Mouse (Mus musculus) mesoderm, embryonic 11.5 days (tissue): ENCODE measurements around the gene Trabd2b.

Source experiments
- DNase-seq: peaks from one replicate; pipeline ENCODE4 v3.0.0-alpha.2; 2012; ENCODE audit warnings: low read depth, low spot score

The Trabd2b gene

DNA sequence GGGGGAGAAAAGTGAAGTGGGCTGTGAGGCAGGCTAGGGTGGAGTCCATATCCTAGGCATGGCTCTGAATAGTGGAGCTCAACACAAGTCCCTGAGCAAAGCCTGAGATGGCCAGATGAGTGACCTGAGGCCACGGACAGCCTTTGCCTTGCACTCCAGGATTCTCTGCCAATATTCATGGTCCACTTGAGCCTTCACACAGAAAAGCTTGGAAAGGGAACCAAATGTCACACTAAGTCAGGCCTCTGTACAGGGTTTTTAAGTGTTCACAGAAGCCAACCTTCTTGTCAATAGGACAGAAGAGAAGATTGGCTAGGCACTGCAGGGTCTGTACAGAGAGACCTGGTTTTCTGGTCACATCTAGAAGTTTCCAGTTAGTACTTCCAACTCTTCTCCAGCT lies 134.7 kb downstream of the Trabd2b start:
- no peak for DNase-seq

DNA sequence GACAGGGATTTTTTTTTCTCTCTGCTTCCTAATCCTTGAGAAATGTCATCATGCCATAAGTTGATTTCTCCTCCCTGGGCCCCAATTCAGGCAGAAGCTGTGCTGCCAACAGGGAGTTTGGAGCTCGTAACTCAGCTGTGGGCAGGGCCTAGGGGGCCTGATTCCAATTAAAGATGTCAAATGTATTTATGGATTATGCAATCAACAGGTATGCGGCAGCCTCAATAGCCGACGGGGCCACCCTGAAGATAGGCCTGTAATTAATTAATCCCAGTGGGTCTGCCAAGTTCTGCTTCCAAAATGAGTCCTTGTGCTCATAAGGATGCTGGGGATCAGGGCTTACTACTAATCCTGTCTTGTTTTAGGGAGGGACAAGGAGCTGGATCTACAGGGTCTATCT lies 135.6 kb downstream of the Trabd2b start:
- DNase-seq = no peak

DNA sequence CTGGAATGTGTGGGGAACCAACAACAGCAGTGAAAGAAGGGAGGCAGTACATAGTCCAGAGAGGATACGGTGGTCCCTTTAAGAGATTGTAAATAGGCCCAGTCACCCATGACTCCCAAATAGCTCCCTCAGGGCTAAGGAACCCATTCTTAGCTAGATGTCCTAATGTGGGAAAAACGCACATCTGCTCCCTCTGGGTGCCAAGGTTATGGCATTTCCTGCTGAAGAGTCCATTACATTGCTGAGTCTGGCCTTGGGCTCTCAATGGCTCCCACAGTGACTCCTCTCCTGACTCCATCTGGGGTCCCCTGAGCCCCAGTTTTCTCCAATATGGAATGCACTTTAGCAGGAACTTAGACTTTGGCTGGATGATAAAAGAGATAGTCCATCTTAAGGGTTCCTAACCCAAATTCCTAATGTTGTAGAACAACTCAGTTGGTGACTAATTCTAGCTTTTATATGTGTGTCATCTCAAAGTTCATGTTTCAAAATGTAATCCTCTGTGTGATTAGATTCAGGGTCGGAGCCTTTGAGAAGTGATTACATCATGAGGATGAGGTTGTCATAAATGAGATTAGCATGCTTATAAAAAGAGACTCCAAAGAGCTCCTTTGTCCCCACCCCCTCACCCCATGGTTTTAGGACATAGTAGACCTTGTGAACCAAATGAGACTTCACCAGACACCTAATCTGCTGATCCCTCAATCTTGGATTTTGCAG lies 139.1 kb downstream of the Trabd2b start:
- DNase-seq = no peak

GRCm38 (mm10) chr4:114547658-114548448 lies 141.3 kb downstream of the Trabd2b start:
- no peak for DNase-seq

DNA sequence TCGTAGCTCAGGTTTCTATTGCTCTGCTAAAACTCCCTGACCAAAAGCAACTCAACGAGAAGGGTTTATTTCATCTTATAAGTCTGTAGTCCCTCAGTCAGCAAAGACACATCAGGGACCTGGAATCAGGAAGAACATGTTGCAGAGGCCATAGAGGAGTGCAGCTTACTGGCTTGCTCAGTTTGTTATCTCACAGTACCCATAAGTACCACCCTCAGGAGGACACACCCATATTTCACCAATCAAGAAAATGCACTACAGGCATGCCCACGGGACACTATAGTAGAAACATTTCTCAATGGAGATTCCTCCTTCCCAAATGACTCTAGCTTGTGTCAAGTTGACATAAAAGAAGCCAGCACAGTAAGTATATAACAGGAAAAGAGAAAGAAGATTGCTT lies 143.0 kb downstream of the Trabd2b start:
- no peak for DNase-seq

DNA sequence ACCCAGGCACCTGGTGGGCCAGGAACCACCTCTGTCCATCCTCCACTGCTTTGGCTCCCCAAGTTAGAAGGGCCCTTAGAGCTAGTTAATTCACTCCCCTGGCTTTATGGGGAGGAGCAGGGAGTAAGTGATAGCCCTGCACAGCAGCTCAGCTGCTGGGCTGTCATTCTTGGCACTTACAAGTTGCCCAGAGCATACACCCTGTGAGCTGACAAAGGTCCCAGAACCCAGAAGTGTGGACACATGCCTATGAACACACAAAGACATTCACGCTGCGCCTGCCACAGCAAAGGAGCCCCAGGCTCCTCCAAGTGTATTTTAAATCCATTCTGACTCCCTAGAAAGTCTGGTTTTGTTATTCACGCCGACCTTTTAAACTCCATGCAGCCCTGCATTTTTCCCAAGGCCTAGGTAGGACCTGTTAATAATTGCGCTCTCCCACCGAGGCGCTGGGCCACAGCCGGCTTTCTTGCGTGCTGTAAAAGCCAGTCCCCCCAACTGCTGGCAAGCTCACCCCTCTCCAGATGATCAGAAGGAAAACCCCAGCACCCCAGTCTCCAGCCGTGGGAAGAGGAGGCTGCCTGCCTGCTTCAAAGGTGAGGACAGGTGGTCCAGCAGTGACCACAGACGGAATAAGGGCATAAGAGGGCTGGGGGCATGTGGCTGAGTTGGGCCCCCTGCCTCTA lies 144.1 kb downstream of the Trabd2b start:
- DNase-seq = no peak

- no peak for DNase-seq
Observed at GRCm38 (mm10) chr4:114556880-114557279, 150.4 kb downstream of the Trabd2b start.

- DNase-seq = no peak
Observed at GRCm38 (mm10) chr4:114557731-114558130, 151.2 kb downstream of the Trabd2b start.

DNA sequence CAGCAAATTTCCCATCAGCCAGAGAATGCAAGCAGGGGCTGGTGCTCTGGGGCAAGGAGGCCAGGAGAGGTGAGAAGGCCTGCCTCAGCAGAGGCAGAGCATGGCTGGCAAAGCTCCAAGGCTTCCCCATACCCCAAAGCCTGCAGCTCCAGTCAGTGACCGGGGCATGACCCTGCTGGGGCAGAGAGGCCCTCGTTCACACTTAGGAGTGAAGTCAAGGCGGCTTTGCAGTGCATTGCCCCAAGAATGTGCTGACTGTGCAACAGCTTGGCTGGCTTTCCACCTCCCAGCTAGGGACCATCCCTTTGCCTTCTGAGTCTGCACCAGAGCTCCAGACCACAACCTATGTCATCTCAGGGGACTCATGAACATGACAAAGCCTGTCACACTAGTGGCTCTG lies 152.0 kb downstream of the Trabd2b start:
- no peak for DNase-seq

DNA sequence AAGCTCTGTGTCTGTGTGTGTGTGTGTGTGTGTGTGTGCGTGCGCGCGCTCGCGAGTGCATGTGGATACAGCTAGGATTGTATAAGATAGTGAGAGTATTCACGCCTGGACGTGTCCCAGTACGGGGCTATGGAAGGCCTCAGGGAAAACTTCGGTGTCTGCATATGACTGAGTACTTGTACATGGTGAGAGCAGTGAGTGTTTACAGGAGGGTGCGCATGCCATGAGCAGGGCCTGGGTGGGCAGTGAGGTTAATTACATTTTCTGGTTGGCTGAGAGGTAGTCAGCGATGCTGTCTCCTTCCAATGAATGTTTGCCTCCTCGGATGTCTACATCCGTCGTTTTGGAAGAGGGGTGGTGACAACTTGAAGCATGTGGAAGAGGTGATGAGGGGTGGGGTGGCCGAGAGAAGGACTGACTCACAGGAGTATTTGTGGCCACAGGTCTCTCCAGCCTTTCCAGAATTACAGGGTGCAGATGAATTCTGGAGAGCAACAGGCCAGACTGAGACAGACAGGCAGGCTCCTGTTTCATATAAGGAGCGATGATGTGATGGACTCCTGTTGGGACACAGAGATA lies 154.2 kb downstream of the Trabd2b start:
- no peak for DNase-seq

- no peak for DNase-seq
Observed at GRCm38 (mm10) chr4:114564131-114564695, 157.7 kb downstream of the Trabd2b start.

- DNase-seq = peak; percentile 52
Observed at GRCm38 (mm10) chr4:114567594-114567993, 161.1 kb downstream of the Trabd2b start.

DNA sequence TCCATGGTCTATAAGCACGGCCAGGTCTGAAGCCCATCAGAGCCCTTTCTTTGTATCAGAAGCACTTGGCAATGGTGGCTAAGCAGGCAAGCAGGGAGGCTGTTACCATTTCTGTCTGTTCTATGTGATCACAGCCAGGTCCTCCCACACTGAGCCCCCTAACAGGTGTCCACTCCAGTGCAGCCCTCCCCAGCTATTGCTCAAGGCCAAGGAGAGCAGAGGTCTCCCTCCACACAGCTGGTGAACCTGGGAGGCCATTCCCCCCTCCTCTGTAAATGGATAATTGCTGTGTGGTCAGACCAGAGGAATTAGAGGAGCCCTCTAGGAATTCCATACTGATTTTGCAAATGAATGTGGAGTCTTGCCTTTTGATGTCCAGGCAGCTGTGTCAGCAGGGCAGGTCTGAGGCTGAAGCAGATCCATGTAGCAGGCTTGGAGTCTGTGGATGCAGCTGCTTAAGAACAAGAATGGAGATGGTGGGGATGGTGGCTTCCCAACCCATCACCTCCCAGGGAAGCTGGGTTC lies 161.6 kb downstream of the Trabd2b start:
- DNase-seq = no peak

DNA sequence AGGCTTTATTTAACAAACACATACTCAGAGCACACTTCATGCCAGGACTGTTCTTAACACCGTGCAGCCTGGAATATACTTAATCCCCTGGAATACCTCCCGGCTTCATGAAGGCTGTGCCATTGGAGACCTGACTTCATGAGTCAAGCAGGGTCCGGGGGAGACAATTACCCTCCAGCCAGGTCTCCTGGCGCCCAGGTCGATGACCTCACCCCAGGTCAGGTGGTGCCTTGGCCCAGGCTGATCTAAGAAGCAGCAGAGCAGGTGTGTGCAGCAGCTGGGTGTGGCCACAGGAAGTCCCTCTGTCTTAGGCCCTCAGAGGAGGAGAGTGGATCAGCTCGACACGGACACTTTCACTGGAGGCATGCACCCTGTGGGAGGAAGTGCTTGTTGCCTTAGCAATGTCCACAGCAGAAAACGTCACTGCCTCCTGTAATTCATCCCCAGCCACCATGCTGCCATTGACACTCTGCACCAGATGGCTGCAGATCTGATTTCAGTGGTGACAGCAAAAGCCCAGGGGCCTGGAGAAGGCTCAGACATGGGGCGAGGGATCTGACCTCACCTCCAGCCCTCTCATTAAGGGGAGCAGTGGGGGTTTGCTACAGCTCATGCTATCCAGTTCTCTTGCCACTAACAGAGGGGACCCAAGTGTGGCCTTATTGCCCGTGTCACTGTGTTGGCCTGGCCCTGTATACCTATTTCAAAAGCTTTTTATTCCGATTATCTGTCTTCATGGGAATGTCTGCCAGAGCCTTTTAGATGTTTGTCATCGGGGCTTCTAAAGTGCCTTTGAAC lies 171.8 kb downstream of the Trabd2b start:
- peak; percentile 68 for DNase-seq

GRCm38 (mm10) chr4:114583546-114584144 lies 177.1 kb downstream of the Trabd2b start:
- peak; percentile 50 for DNase-seq

DNA sequence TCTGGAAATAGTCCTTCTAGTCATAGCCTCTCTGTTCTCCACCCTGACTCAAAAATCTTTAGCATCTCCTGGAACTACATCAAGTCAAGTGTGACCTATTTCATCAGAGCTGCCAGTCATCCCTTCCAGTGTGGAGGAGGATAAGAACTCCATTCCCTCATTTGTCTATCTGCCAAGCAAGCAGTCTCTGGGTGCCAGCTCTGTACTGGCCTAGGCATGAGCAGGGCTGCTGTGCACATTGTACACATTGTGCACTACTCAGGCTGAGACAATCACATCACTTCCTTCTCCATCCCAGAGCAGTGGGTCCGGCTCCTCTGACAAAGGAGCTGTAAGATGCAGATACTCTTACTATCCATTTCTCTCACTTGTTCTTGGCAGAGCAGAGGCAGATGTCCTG lies 178.2 kb downstream of the Trabd2b start:
- DNase-seq = no peak

DNA sequence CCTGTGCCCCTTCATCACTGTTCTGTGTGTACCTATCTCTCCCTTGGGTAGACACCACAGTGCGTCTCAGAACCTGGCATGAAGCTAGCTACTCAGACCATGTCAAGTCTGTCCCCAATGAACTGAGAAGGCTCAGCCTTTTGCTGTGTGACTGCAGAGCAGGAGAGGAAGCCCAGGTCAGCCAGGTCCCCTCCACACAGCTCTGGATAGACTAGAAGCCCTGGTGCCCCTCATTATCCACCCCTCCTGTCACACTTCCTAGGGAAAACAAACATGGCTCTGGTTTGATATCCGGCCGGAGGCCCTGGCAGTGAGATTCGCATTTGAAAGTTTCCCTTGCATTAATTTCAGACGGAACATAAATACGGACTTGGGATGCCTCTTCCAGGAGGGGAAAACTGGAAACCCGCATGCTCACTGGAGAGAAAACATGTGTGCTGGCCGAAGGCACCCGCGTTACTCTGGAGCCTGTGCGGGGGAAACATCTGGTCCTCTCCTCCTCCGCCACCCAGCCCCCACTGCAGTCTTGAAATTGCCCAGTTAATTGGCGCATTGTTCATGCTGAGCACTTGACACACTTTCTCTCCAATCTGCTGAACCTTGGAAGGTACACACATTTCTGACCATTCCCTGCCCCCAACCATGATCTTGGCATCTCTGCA lies 187.2 kb downstream of the Trabd2b start:
- peak; percentile 34 for DNase-seq

DNA sequence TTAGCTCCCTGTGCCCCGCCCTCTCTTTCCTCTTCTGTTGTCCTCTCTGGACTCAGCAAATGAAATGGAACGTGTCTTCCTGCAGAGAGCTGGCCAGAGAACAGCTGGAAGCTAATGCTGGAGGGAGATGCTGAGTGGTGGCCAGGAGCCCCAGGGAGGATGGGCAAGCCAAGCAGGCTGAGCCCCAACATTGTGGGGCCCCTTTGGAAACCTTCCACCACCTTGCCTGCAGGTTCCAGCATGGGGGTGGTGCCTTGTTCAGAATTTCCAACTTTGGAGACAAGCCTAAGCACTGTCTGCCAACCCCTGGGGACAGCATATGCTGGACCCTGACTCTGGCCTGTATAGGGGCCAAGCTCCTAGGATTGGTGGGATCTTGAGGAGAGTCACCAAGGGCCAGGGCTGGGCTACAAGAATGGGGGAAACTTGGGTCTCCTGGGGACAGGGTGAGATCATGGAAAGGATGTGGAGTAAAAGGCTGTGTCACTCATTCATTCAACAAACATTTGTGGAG lies 188.7 kb downstream of the Trabd2b start:
- no peak for DNase-seq

DNA sequence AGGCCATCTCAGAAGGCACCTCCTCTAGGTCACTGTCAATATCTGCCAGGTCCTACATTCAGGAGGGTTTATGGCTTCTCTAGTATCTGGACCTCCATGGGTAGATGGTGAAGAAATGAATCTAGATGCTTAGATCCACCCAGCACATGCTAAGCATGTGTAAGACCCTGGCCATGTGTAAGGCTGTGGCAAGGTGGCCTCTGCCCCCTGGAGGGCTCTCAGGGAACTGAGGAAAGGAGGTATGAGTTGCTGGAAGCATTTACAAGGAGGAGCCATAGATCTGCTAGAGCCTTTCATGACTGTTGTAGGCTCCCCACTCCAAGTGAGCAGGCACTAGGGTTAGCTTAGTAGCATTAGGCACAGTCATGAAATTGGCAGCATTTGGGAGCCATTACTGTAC lies 192.6 kb downstream of the Trabd2b start:
- peak; percentile 59 for DNase-seq
